Mouse (Mus musculus) heart, postnatal 36 days (tissue): Measurements from ENCODE around the gene Ltbp1. TPM values are rescaled to one million over a fixed set of nuclear protein-coding genes. Genes with fewer than 3 reads are reported as not detected.

Experiments used
- DNase-seq, 2 experiments: peaks; one replicate each; pipeline ENCODE4 v3.0.0; 2021 to 2022
- intact Hi-C: fragments of 180-260 bp; cut with DNase I; formaldehyde crosslinking; loops from one replicate; pipeline ENCODE4 v1.15.1; 2025
- total RNA-seq, 2 experiments: library from RNA; stranded (reverse); gene quantifications; 2 replicates each; pipeline ENCODE4 v1.2.3; 2021

Ltbp1 gene
- total RNA-seq, 2 experiments from 2014 or later: 41.1 to 46.2 TPM

GRCm38 (mm10) chr17:75333759-75334158 lies 328.4 kb downstream of the Ltbp1 start:
- intact Hi-C loops: no loop called here
- no peak for DNase-seq

DNA sequence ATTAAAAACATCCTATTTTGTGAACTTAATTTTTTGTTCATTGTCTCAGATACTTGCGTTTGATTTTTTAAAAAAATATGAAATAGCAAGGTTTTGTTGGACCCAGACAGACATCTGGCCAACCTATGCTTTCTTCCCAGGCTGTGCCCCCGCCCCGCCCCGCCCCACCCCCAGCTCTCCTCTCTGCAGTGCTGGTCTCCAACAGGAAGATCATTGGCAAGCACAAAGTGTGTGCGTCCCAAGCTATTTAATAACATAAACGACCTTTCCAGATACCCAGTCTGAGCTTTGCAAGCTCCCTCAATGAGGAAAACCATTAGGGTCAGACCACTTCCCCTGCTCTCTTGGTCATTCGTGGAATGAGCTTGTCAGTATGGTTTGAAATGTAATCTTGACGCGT lies 330.3 kb downstream of the Ltbp1 start:
- intact Hi-C loops: no loop called here
- no peak for DNase-seq

- DNase-seq: no peak
Observed at GRCm38 (mm10) chr17:75341227-75341626, 335.9 kb downstream of the Ltbp1 start.

GRCm38 (mm10) chr17:75345116-75345515 lies 339.7 kb downstream of the Ltbp1 start:
- intact Hi-C loops: no loop called here
- no peak for DNase-seq

More at GRCm38 (mm10) chr17:75341227-75341626, 335.9 kb downstream of the Ltbp1 start:
- intact Hi-C loops: no loop called here

DNA sequence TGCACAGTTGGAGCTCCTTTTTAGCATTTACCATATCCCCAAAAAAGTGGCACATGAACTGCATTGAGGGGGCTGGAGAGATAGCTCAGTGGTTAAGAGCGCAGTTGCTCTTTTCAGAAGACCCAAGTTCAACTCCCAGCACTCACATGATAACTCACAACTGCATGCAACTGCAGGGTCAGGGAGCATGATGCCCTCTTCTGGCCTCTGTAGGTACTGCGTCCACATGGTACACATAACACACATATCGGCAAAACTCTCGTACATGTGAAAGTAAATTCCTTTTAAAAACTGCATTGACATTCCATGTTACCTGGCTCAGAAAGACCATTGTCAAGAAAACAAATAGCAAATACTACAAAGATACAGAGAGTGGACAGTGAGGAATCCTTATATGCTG lies 342.0 kb downstream of the Ltbp1 start:
- no peak for DNase-seq
- intact Hi-C loops: no loop called here

- intact Hi-C loops: no loop called here
- DNase-seq: peak; percentile 18 to 25
Observed at GRCm38 (mm10) chr17:75349109-75349508, 343.7 kb downstream of the Ltbp1 start.

DNA sequence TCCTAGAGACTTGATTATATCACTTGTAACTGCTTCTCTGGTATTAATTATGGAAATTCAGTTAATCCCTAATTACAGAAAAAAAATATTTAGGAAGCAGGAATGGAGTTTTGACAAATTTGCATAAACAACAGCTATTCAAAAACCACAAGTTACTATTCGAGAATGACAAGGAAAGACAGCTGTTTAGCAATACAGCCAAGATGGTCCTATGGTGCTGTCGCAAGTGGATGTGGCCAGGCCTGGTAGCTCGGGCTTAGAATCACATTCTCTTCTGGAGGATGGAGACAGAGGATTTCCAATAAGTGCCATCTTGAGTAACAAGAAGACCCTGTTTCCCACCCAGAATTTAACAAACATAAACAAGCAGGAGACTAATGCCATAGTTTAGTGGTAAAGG lies 344.2 kb downstream of the Ltbp1 start:
- intact Hi-C loops: no loop called here
- DNase-seq: no peak

DNA sequence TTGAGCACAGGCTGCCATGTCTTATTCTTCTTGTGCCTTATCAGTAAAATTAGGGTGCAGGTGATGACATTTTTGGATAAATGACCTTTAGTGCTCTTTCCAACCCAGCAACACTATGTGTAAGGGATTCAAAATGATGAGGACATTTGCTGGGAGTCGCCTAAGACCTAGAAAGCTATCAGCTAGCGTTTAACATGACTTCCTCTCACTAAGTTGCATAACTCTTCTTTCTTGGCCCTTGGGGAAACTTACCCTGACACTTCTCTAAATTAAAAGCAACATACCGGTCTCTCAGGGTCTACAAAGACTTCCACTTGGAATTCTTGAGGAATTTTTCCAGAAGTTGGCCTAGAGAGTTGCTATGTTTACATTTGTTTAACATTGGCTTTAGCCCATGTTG lies 348.0 kb downstream of the Ltbp1 start:
- no peak for DNase-seq
- intact Hi-C loops: no loop called here

- intact Hi-C loops: no loop called here
- DNase-seq: no peak
Observed at GRCm38 (mm10) chr17:75355431-75355830, 350.1 kb downstream of the Ltbp1 start.

DNA sequence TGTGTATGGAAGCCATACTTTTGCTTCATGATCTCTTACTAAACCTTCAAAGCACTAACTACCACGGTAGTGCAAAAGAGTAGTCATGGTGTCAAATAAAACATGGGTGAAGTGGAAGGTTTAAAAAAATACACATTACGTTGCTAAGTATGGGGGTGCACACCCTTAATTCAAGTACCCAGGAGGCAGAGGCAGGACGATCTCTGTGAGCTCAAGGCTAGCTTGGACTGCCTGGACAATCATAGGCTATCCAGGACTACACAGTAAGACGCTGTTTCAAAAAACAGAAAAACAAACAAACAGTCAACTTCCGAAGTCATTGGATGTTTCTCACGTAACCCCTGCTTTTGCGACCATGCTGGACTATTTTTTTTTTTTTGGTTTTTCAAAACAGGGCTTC lies 354.7 kb downstream of the Ltbp1 start:
- DNase-seq: no peak
- intact Hi-C loops: no loop called here

GRCm38 (mm10) chr17:75366332-75366731 lies 361.0 kb downstream of the Ltbp1 start:
- DNase-seq: no peak
- intact Hi-C loops: no loop called here

- intact Hi-C loops: no loop called here
- no peak for DNase-seq
Observed at GRCm38 (mm10) chr17:75367486-75368155, 362.3 kb downstream of the Ltbp1 start.

DNA sequence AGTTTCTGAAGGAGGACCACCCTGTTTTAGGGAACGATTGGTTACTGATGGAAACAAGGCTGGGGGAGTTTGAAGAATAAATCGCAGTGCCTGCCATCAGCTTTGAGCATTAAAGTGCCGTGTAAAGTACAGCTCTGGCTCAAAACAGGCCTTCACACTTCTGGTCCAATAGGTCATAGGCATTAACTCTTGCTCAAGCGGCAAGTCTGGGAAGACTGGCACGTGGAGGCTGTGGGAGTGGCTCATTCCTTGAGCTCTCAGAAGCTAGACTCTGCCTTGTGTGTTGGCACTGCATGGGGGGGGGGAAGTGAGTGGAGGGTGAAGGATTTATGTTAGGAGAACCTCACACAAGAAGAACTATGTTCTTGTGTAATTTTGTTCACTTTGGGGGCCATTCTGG lies 363.2 kb downstream of the Ltbp1 start:
- intact Hi-C loops: no loop called here
- DNase-seq: no peak

DNA sequence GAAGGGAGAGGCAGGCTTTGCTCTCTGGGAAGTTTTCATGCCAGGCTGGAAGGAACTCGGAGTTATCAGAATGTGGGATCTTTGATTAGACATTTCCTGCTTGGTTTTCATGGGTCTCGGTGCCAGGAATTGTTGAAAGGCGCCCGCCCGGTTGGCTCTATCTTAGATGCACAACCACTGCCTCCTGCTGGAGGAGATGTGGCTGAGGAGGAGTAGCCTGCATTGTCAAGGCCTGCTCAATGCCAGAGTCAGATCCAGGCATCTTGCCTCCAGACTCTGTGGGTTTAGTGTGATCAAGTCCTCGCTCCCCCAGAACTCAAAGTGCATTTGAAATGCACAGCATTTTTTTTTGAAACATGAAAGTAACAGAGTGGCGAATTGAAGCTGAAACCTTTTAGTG lies 364.0 kb downstream of the Ltbp1 start:
- intact Hi-C loops: no loop called here

DNA sequence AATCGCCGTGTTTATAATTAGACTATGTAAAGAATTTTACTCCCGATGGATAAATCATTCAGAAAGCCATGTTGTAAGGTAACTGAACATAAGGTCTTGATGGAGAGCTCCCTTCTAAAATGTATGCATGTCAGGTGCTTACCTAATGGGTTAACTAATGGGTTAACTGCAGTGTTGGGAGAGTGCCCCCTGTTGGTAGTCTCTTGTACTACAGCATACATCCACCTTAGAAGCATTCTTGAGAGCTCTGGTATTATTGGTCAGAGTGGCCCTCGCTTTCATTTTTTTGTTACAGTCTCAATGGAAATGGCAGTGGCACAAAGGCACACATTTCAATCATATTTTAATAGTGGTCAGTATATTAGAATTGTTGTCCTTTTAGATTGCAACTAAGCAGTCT lies 364.8 kb downstream of the Ltbp1 start:
- DNase-seq: no peak
- intact Hi-C loops: loop anchor here (5.0 kb wide), 1 partner anchor 278 kb away; no protein-coding TSS in a partner anchor

More for the DNA sequence above, 364.0 kb downstream of the Ltbp1 start:
- peak; percentile 7 to 20 for DNase-seq

DNA sequence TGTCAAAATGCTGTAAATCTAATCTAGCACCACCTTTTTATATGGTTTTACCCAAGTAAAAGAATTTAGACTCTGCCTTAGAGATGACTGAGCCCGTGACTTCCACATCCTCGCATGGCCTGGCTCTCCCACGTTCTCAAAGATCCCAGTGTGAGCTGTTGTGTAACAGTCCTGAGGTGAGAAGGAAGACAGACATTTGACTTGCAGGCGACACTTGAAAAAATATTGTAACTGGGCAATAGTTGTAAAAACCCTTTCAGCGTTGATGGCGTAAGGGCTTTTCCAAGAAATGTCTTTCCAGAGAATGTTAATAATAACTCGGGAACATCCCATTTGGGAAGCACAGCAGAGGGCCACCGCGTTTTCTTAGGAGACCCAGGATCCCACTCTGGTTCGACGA lies 366.3 kb downstream of the Ltbp1 start:
- DNase-seq: no peak
- intact Hi-C loops: loop anchor here (2.0 to 5.0 kb wide), 2 partner anchors 165 to 279 kb away; no protein-coding TSS in a partner anchor

DNA sequence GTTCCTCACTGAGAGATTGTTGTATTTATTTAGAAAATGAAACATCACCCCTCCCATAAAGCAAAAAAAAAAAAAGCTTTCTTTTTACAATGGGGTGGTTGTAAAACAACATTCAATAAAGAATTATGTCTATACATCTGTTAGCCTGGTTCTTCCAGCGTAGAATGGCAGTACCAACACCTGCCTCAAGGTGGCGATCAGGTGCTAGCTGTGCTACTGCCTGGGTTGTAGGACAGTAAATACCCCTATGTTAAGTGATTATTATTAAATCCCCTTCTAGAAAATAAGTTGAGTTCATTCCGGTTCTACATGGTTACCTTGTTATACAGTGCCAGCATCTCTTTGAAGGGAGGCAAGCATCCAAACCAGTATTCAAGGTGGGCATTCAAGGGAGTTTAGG lies 367.0 kb downstream of the Ltbp1 start:
- intact Hi-C loops: loop anchor here (2.0 to 5.0 kb wide), 2 partner anchors 164 to 280 kb away; no protein-coding TSS in a partner anchor
- DNase-seq: peak; percentile 53 to 79

DNA sequence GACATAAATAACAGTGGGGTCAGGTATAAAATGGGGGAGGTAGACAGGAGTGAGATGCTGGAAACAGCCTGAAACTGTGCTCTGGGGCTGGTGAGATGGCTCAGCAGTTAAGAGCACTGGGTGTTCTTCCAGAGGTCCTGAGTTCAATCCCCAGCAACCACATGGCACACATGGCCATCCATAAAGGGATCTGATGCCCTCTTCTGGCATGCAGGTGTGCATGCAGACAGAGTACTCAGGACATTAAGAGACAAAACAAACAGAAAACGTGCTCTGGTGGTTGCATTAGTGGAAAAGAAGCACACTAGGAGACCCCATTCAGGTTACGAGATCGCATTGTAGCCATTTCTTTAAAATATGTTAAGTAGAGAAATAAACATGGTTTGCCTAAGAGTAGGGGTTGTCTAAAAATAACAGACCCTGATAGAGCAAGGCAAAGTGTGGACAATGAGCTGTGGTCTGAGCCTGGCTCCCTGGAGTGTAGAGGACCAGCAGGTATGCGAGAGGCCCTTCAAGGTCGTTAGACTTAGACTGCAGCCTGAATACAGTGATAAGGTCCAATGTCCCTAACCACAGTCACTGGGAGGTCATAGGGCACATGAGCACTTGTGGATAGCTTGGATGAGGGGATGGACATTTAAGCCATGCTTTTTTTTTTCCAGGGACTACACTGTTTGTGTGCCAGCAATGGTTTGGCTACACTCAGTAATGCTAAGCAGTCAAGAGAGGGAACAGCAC lies 369.1 kb downstream of the Ltbp1 start:
- DNase-seq: no peak
- intact Hi-C loops: loop anchor here (5.0 kb wide), 1 partner anchor 282 kb away; no protein-coding TSS in a partner anchor

DNA sequence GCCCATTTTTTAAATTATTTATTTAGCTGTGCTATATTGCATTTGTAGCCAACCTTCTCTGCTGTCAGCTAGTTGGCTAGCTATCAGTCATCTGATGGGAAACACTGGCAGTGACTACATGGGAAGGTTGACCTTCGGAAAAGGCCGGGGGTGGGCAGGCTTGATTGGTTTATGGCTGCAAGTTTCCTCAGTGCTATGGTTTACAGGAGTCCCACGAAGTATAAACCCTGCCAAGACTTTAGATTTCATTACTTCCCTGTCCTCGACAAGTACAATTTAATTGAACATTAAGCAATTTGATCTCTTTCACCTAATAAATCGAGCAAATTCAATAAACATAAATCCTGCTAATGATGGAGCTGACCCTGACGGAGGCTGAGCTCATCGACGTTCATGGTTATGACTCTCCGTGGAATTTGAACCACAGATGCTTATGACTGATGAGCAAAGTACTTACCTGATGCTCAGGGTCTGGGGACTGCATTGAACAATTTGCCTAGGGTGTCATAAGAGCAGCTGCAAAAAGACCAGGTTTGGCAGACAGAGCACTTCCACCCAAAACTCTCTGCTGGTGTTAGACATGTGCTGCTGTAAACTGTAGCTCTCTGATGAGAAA lies 373.0 kb downstream of the Ltbp1 start:
- no peak for DNase-seq
- intact Hi-C loops: no loop called here

DNA sequence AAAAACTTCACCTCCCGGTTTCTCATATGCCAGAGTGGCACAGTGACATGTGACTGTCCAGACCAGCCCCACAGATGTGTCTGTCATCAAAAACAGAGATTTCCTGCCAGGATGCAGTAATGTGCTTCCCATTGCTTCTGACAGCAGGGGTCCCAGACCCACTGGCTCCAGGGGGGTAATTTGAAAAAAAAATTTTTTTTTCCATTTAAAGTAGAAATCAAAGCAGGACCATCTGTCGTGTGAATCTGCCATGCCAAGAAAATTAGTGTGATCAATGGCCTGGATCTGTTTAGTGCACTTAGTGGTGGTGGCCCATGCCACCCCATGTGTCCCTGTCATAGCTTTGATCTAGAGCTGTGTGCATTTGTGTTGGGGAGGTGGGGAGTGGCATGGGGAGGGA lies 374.8 kb downstream of the Ltbp1 start:
- no peak for DNase-seq
- intact Hi-C loops: loop anchor here (10.0 kb wide), 2 partner anchors 375 to 565 kb away; partner anchors contain the start of gene Ltbp1

GRCm38 (mm10) chr17:75388402-75388801 lies 383.0 kb downstream of the Ltbp1 start:
- no peak for DNase-seq
- intact Hi-C loops: loop anchor here (10.0 kb wide), 2 partner anchors 384 to 574 kb away; partner anchors contain the start of gene Ltbp1
